Comparison of ENCODE assay signal across 8 mouse cellular contexts in genomic region chr9:44233021-44233801, GRCm38 (mm10). TPM values are rescaled to one million over a fixed set of nuclear protein-coding genes. Genes with fewer than 3 reads are reported as not detected.
A peak's percentile ranks its signal among the peaks of the same experiment; 100 is the strongest.
DNase-seq lines count a peak whose midpoint lies in the region; ATAC-seq lines count a peak whose summit lies in the region.

No protein-coding gene starts in this region.

- peaks cover 2% of the 10 kb centered on the region for H3K36me3 ChIP-seq in embryonic facial prominence, embryonic 10.5 days (replicated peaks)
- no peaks in the 10 kb centered on the region for H3K36me3 ChIP-seq in hindbrain, embryonic 13.5 days
- no peaks in the 10 kb centered on the region for H3K36me3 ChIP-seq in stomach, embryonic 15.5 days

- peak overlapping the region; percentile 93 for H3K4me3 ChIP-seq in embryonic facial prominence, embryonic 10.5 days
- H3K4me3 ChIP-seq in hindbrain, embryonic 13.5 days = peak overlapping the region; percentile 67
- peak overlapping the region; percentile 56 for H3K4me3 ChIP-seq in stomach, embryonic 15.5 days (replicated peaks)

- ATAC-seq in CD4-positive, CD25-positive, alpha-beta regulatory T cell, adult 4 months = peak; percentile 27
- peak; percentile 85 for ATAC-seq in hindbrain, embryonic 13.5 days (ENCODE audit: low FRiP score)
- peak; percentile 67 for ATAC-seq in stomach, embryonic 15.5 days (ENCODE audit: insufficient read depth, low FRiP score, low read depth)

- H3K27ac ChIP-seq in embryonic facial prominence, embryonic 10.5 days (replicated peaks) = peak overlapping the region; percentile 97
- H3K27ac ChIP-seq in hindbrain, embryonic 13.5 days = peak overlapping the region; percentile 97
- peak overlapping the region; percentile 86 for H3K27ac ChIP-seq in stomach, embryonic 15.5 days

- DNase-seq in frontal cortex, postnatal 10 days (ENCODE audit: low spot score in 2 of 2) = peak; percentile 34 to 68
- no peak for DNase-seq in frontal cortex, postnatal 25 days (ENCODE audit: low spot score in 2 of 2)
- no peak for DNase-seq in embryonic facial prominence, embryonic 10.5 days (ENCODE audit: low spot score)
- peak; percentile 20 for DNase-seq in lung, postnatal 25 days (ENCODE audit: low spot score)
- DNase-seq in ovary, adult 18-20 months (ENCODE audit: low spot score) = no peak

- WGBS in embryonic facial prominence, embryonic 10.5 days = under 1% methylated on average over 40 of the region's 40 CpGs
- WGBS in hindbrain, embryonic 13.5 days = under 1% methylated on average over 40 of the region's 40 CpGs
- WGBS in stomach, embryonic 15.5 days = under 1% methylated on average over 40 of the region's 40 CpGs

- H3K4me2 ChIP-seq in hindbrain, embryonic 13.5 days = peak overlapping the region; percentile 80
- H3K4me2 ChIP-seq in stomach, embryonic 15.5 days = peak overlapping the region; percentile 65

- no peaks in the 10 kb centered on the region for H3K9me3 ChIP-seq in embryonic facial prominence, embryonic 10.5 days
- H3K9me3 ChIP-seq in hindbrain, embryonic 13.5 days = no peaks in the 10 kb centered on the region
- no peaks in the 10 kb centered on the region for H3K9me3 ChIP-seq in stomach, embryonic 15.5 days

- H3K9ac ChIP-seq in hindbrain, embryonic 13.5 days = peak overlapping the region; percentile 84
- peak overlapping the region; percentile 56 for H3K9ac ChIP-seq in stomach, embryonic 15.5 days

- peaks cover 40% of the 10 kb centered on the region for H3K4me1 ChIP-seq in embryonic facial prominence, embryonic 10.5 days
- H3K4me1 ChIP-seq in hindbrain, embryonic 13.5 days (replicated peaks) = peaks cover 28% of the 10 kb centered on the region
- H3K4me1 ChIP-seq in stomach, embryonic 15.5 days = peaks cover 15% of the 10 kb centered on the region; the same call in 1 of the 2 replicates

- H3K27me3 ChIP-seq in embryonic facial prominence, embryonic 10.5 days (replicated peaks; ENCODE audit: low read depth, poor library complexity, severe bottlenecking) = no peaks in the 10 kb centered on the region
- no peaks in the 10 kb centered on the region for H3K27me3 ChIP-seq in hindbrain, embryonic 13.5 days
- no peaks in the 10 kb centered on the region for H3K27me3 ChIP-seq in stomach, embryonic 15.5 days (replicated peaks)

RNA-seq across cellular contexts. Expression of gene Cbl, which starts 0.6 kb away (rescaled TPM):
- 10 to 100 TPM; 22.7 to 23.0 TPM for polyA plus RNA-seq in CD4-positive, CD25-positive, alpha-beta regulatory T cell, adult 4 months (2017; shearing (Covaris generic))
- polyA plus RNA-seq in embryonic facial prominence, embryonic 10.5 days (2016; fragmentation: Nextera tagmentation; extraction: Ambion mirVana) = 25.4 and 25.5 TPM in 2 replicates
- polyA plus RNA-seq in hindbrain, embryonic 13.5 days (2015; fragmentation: Nextera tagmentation; extraction: Ambion mirVana) = 21.5 and 24.4 TPM in 2 replicates
- 12.4 and 13.6 TPM in 2 replicates for polyA plus RNA-seq in stomach, embryonic 15.5 days (2015; fragmentation: Nextera tagmentation; extraction: Ambion mirVana)

RNA-seq across cellular contexts. Expression of gene Ccdc153, which starts 7.3 kb away (rescaled TPM):
- polyA plus RNA-seq in CD4-positive, CD25-positive, alpha-beta regulatory T cell, adult 4 months (2017; shearing (Covaris generic)) = not detected
- polyA plus RNA-seq in embryonic facial prominence, embryonic 10.5 days (2016; fragmentation: Nextera tagmentation; extraction: Ambion mirVana) = not detected in 2 replicates
- polyA plus RNA-seq in hindbrain, embryonic 13.5 days (2015; fragmentation: Nextera tagmentation; extraction: Ambion mirVana) = not detected in 2 replicates
- 0.23 TPM in 1 of 2 replicates, not detected in the other for polyA plus RNA-seq in stomach, embryonic 15.5 days (2015; fragmentation: Nextera tagmentation; extraction: Ambion mirVana)

RNA-seq across cellular contexts. Expression of gene Pdzd3, which starts 18.1 kb away (rescaled TPM):
- not detected for polyA plus RNA-seq in CD4-positive, CD25-positive, alpha-beta regulatory T cell, adult 4 months (2017; shearing (Covaris generic))
- 0.09 TPM in 1 of 2 replicates, not detected in the other for polyA plus RNA-seq in embryonic facial prominence, embryonic 10.5 days (2016; fragmentation: Nextera tagmentation; extraction: Ambion mirVana)
- polyA plus RNA-seq in hindbrain, embryonic 13.5 days (2015; fragmentation: Nextera tagmentation; extraction: Ambion mirVana) = 0.17 and 0.48 TPM in 2 replicates
- polyA plus RNA-seq in stomach, embryonic 15.5 days (2015; fragmentation: Nextera tagmentation; extraction: Ambion mirVana) = 2.5 and 2.9 TPM in 2 replicates

RNA-seq across cellular contexts. Expression of gene Nlrx1, which starts 35.2 kb away (rescaled TPM):
- polyA plus RNA-seq in CD4-positive, CD25-positive, alpha-beta regulatory T cell, adult 4 months (2017; shearing (Covaris generic)) = 1 to 10 TPM; 3.7 to 7.3 TPM
- 1.9 and 2.4 TPM in 2 replicates for polyA plus RNA-seq in embryonic facial prominence, embryonic 10.5 days (2016; fragmentation: Nextera tagmentation; extraction: Ambion mirVana)
- 4.4 TPM in 2 replicates for polyA plus RNA-seq in hindbrain, embryonic 13.5 days (2015; fragmentation: Nextera tagmentation; extraction: Ambion mirVana)
- polyA plus RNA-seq in stomach, embryonic 15.5 days (2015; fragmentation: Nextera tagmentation; extraction: Ambion mirVana) = 8.9 TPM in 2 replicates

RNA-seq across cellular contexts. Expression of gene Abcg4, which starts 55.2 kb away (rescaled TPM):
- not detected for polyA plus RNA-seq in CD4-positive, CD25-positive, alpha-beta regulatory T cell, adult 4 months (2017; shearing (Covaris generic))
- polyA plus RNA-seq in embryonic facial prominence, embryonic 10.5 days (2016; fragmentation: Nextera tagmentation; extraction: Ambion mirVana) = 2.6 and 3.1 TPM in 2 replicates
- 18.0 and 20.1 TPM in 2 replicates for polyA plus RNA-seq in hindbrain, embryonic 13.5 days (2015; fragmentation: Nextera tagmentation; extraction: Ambion mirVana)
- polyA plus RNA-seq in stomach, embryonic 15.5 days (2015; fragmentation: Nextera tagmentation; extraction: Ambion mirVana) = 4.6 and 5.1 TPM in 2 replicates

Comparison
In these comparisons a context has a peak if more than half of its experiments do, and no peak if none do; other contexts are left out.
1. DNase-seq: peak in frontal cortex, postnatal 10 days (2 of 2) and lung, postnatal 25 days (single experiment); none in frontal cortex, postnatal 25 days (0 of 2), embryonic facial prominence, embryonic 10.5 days (single experiment) and ovary, adult 18-20 months (single experiment).
2. ATAC-seq: peak in every context shown above with its lines; median percentile 85 in hindbrain, embryonic 13.5 days; 67 in stomach, embryonic 15.5 days; 27 in CD4-positive, CD25-positive, alpha-beta regulatory T cell, adult 4 months.
3. Peak in every context shown above with its lines, with median percentiles within 50 percentile points of each other: H3K27ac ChIP-seq and H3K4me3 ChIP-seq.